Mouse (Mus musculus) liver, embryonic 12.5 days (tissue): ENCODE measurements at regions not wholly inside any gene's neighbourhood (a gene's known extent, or its start where the extent isn't known, plus 50 kb on each side); places are given as distances from the start of the nearest gene placed in this dataset.

Experiments used
- ATAC-seq: fragments of 200-750 bp; cut with Nextera tagmentation; 2 replicates; pipeline ENCODE4 v1.8.0; 2017; ENCODE audit warnings: moderate number of reproducible peaks, mild to moderate bottlenecking, moderate library complexity
- H3K27ac ChIP-seq: fragments of 300-500 bp; sonication (generic); 2 replicates; pipeline ENCODE4 v1.5.1; 2016; ENCODE audit warnings: mild to moderate bottlenecking
- H3K27me3 ChIP-seq: fragments of 300-500 bp; sonication (generic); replicated peaks from 2 replicates; pipeline ENCODE4 v1.6.1; 2016; ENCODE audit warnings: mild to moderate bottlenecking, moderate library complexity
- H3K36me3 ChIP-seq: fragments of 300-500 bp; sonication (generic); 2 replicates; pipeline ENCODE4 v1.6.1; 2016; ENCODE audit warnings: mild to moderate bottlenecking, moderate library complexity
- H3K4me1 ChIP-seq: fragments of 300-500 bp; sonication (generic); 2 replicates; pipeline ENCODE4 v1.6.1; 2016
- H3K4me2 ChIP-seq: fragments of 300-500 bp; sonication (generic); 2 replicates; pipeline ENCODE4 v1.6.1; 2016; ENCODE audit warnings: mild to moderate bottlenecking, moderate library complexity
- H3K4me3 ChIP-seq: fragments of 300-500 bp; sonication (generic); 2 replicates; pipeline ENCODE4 v1.5.1; 2016; ENCODE audit warnings: mild to moderate bottlenecking, moderate library complexity
- H3K9ac ChIP-seq: fragments of 300-500 bp; sonication (generic); 2 replicates; pipeline ENCODE4 v1.6.1; 2016; ENCODE audit warnings: mild to moderate bottlenecking, moderate library complexity
- H3K9me3 ChIP-seq: fragments of 300-500 bp; sonication (generic); replicated peaks from 2 replicates; pipeline ENCODE4 v1.6.1; 2016; ENCODE audit warnings: mild to moderate bottlenecking, moderate library complexity
- WGBS: fragments of 180-500 bp; shearing (Covaris S2); methylation state at CpG from one replicate; pipeline ENCODE4 v1.1.7; 2016; ENCODE audit not compliant: insufficient replicate concordance; 5-methylcytosine and 5-hydroxymethylcytosine counted together

DNA sequence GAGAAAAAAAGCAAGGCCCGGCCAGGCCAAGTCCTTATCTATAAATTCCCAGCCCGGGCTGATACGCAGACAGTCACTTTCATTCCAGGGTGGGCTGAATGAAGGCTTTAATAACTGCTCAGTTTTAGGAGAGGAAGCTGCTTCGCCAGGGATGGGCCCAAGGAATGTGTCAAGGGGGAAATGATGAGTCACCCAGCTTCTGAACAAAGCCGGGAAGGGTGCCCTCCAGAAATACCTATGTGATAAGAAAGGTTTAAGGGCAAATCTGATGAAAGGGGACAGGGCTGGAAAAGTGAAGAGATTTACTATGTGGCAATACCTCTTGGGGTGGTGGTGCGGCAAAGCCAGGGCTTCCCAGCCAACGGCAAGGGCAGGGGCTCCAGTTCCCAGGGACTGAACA is 145.6 kb downstream of the Samd5 start:
- H3K36me3 ChIP-seq = no peaks in the 10 kb centered on the region
- H3K4me1 ChIP-seq = no peaks in the 10 kb centered on the region
- 20% methylated on average over 7 of the region's 7 CpGs for WGBS
- ATAC-seq = no peak
- H3K4me3 ChIP-seq = no peak overlapping the region
- H3K4me2 ChIP-seq = no peak overlapping the region
- H3K27ac ChIP-seq = no peak overlapping the region
- no peaks in the 10 kb centered on the region for H3K9me3 ChIP-seq
- no peaks in the 10 kb centered on the region for H3K27me3 ChIP-seq
- no peak overlapping the region for H3K9ac ChIP-seq

DNA sequence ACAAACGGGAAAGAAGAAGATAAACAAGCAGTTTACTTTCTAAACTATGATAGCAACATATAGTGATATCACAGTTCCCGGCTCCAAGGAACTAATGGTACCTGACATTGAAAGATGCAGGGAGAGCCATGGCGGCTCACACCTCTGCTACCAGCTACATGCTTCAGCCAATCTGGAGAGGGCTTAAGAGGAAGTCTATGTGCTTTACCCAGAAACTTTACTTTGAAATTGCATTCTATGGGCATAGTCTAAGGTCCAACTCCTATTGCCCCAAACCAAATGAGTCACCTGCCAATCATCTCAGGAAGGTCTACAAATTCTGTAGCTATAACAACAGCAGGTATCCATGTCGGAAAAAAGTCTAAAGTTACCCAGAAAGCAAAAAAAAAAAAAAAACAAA is 146.9 kb downstream of the Samd5 start:
- ATAC-seq = no peak
- H3K9me3 ChIP-seq = no peaks in the 10 kb centered on the region
- H3K27me3 ChIP-seq = no peaks in the 10 kb centered on the region
- 60% methylated on average over 4 of the region's 4 CpGs for WGBS
- no peak overlapping the region for H3K4me2 ChIP-seq
- H3K4me1 ChIP-seq = no peaks in the 10 kb centered on the region
- H3K27ac ChIP-seq = no peak overlapping the region
- no peaks in the 10 kb centered on the region for H3K36me3 ChIP-seq
- H3K9ac ChIP-seq = no peak overlapping the region
- H3K4me3 ChIP-seq = no peak overlapping the region

DNA sequence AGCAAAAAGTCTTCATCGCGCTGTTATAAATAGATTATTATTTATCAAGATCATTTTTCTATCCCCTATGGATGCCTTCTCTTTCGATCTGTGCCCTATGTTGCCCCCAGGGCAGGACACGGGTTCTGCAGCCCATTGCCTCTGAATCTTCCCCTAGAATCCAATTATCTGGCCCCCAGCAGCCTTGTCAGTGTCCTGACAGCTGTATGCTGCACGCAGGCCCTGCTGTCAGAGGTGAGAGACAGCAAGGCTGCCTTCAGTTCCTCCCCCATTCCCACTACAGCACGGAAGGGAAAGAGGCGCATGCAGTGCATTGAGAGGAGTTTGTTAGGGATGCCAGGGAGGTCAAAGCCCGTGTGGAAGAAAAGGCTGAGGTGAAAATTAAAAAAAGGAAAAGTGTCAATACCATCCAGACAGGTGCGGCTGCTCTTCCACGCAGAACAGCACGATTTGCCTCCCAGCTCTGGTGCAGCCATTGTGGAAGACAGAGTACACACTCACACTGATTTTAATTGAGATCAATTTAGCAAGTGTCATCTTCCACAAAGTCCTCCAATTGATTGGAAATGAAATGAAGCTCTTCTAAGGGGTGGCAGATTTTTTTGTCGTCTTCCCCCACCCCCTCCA is 165.1 kb downstream of the Samd5 start:
- no peak overlapping the region for H3K27ac ChIP-seq
- WGBS = 50% methylated on average over 12 of the region's 12 CpGs
- H3K36me3 ChIP-seq = no peaks in the 10 kb centered on the region
- H3K9ac ChIP-seq = no peak overlapping the region
- no peaks in the 10 kb centered on the region for H3K9me3 ChIP-seq
- ATAC-seq = no peak
- no peaks in the 10 kb centered on the region for H3K27me3 ChIP-seq
- H3K4me1 ChIP-seq = no peaks in the 10 kb centered on the region
- no peak overlapping the region for H3K4me3 ChIP-seq
- H3K4me2 ChIP-seq = no peak overlapping the region

DNA sequence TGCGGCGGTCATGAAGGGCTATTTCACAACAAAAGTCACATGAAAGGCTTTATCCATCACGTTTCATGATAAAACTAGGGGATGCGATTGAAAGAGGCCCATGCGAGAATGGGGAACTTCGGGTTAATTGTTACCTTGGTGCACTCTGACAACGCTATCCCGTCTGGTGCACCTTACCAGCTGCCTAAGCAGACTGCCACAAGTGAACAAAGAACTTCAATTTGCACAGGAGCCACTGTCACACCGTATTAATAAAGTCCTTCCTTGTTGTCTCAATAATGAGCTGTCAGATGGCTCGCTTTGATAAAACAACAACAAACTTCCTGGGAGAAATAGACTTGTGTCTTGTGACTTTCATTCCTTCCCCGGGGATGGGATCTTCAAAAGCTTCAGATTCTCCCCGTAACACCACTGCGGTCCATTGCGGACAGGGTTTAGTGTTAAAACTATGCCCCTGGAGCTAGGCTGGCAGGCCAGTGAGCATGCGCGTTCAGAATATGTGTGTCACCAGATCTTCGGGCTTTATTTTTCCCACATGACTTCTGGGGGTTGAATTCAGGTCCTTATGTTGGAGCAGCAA is 165.8 kb downstream of the Samd5 start:
- ATAC-seq = no peak
- H3K4me3 ChIP-seq = no peak overlapping the region
- no peaks in the 10 kb centered on the region for H3K36me3 ChIP-seq
- H3K9me3 ChIP-seq = no peaks in the 10 kb centered on the region
- WGBS = 66% methylated on average over 17 of the region's 17 CpGs
- H3K27me3 ChIP-seq = no peaks in the 10 kb centered on the region
- no peak overlapping the region for H3K9ac ChIP-seq
- no peak overlapping the region for H3K27ac ChIP-seq
- no peak overlapping the region for H3K4me2 ChIP-seq
- no peaks in the 10 kb centered on the region for H3K4me1 ChIP-seq

DNA sequence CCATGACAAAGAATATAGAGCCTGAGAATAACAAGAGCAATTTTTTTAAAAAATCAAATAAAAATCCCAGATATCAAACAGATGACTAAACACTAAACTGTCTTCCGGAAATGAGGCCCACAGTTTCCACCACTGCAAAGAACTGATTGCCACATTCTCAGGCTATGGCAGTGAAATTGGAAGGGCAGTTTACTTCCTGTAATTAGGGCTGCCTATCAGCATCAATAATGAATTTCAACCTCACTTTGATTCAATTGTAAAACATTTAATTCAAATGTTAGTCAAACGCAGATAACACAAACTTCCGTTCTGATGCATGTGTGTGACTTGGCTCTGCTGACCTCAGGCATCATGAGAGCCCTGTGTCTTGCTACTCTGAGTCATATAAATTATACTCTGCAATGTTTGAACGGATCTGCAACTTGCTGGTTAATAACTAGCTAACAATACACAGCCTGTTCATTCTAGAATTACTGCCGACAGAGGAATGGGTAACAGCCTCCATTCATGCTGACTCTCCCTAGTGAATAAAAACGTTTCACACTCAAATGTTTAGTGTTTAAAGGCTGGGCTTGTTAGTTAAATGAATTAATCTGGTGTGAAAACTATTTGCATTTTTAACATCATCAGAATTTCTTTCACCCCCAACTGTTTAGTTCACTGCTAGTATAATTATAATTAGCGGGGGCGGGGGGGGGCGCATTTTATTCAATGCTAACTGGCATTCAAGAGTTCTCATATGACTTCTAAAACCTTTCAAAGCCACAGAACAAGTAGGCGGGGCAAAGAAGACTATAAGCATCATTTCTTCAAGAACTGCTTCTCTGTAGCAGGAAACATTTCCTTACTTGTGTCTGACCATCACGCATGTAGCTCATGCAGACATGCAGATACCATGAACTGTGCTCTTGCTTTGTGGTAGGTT is 171.2 kb downstream of the Samd5 start:
- no peak for ATAC-seq
- 58% methylated on average over 11 of the region's 11 CpGs for WGBS

DNA sequence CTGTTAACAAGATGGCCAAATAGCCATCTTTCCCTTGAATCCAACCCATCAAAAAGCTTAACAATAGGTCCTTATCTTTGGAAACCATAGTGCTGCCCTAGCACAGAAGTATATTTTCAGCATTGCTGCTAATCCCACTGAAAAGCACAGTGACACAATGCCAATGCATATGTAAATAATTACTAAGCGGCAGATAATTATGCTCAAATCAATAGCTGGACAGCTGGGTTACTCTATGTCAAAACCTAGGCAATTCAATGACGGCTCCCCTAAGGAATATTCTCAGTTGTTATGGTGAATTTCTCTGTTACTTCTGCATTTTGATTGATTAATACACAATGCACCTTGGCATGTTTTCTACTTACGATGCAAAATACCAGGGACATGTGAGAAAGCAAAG is 176.5 kb downstream of the Samd5 start:
- H3K4me3 ChIP-seq = no peak overlapping the region
- no peak overlapping the region for H3K4me2 ChIP-seq
- no peaks in the 10 kb centered on the region for H3K4me1 ChIP-seq
- H3K9ac ChIP-seq = no peak overlapping the region
- no peak for ATAC-seq
- no peaks in the 10 kb centered on the region for H3K36me3 ChIP-seq
- H3K9me3 ChIP-seq = no peaks in the 10 kb centered on the region
- H3K27ac ChIP-seq = no peak overlapping the region
- 72% methylated on average over 3 of the region's 3 CpGs for WGBS
- no peaks in the 10 kb centered on the region for H3K27me3 ChIP-seq

More for the DNA sequence above, 171.2 kb downstream of the Samd5 start:
- Histone ChIP-seq H3K9me3 (no peaks in the 10 kb centered on the region), H3K36me3 (no peaks in the 10 kb centered on the region), H3K4me2 (no peak overlapping the region), H3K27ac (no peak overlapping the region), H3K4me1 (no peaks in the 10 kb centered on the region), H3K9ac (no peak overlapping the region), H3K27me3 (no peaks in the 10 kb centered on the region), H3K4me3 (no peak overlapping the region)

DNA sequence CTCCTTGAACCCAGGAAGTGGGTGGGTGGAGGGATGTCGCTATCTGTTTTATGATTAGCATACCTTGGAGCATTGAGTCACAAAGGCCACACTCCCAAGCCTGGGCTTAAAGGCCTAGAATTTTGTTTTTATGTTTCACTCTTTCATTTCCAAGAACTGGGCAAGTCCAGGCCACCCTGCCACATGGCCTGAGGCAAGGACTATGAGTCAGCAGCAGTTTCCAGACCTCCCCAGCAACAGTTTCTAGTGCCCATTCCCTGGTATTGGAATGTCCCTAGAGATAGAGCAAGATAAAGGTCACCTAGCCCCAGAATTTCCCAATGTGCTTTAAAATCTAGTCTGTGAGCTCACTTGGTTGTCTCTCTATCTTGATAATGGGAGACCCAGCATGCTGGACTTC is 178.0 kb downstream of the Samd5 start:
- H3K4me1 ChIP-seq = no peaks in the 10 kb centered on the region
- no peak overlapping the region for H3K4me3 ChIP-seq

DNA sequence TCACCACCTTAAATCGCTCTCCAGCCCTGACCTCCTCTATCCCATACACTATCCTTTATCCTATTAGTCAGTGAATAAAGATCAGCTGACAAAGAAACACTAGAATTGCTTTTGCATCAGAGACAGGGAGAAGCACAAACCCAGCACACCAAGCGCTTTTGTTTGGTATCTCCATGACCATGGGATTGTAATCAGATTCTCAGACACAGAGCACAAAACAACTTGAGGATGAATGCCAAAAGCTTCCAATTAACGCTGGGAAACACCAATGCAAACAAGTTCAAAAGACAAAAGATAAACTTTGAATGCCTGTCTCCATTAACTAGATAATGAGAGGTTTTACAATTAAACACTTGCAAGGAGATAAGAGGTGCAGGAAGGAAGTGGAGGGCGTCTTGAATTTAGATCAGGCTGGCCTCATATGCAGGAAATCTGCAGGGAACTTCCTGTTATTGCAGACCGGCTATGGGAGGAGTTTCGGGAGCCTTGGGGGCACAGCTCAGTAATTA is 179.8 kb downstream of the Samd5 start:
- WGBS = 14% methylated on average over 6 of the region's 6 CpGs
- ATAC-seq = no peak
- Histone ChIP-seq H3K27ac (no peak overlapping the region), H3K4me1 (no peaks in the 10 kb centered on the region), H3K4me3 (no peak overlapping the region), H3K9me3 (no peaks in the 10 kb centered on the region), H3K9ac (no peak overlapping the region), H3K36me3 (no peaks in the 10 kb centered on the region), H3K4me2 (no peak overlapping the region), H3K27me3 (no peaks in the 10 kb centered on the region)

More for the DNA sequence above, 178.0 kb downstream of the Samd5 start:
- Histone ChIP-seq H3K9me3 (no peaks in the 10 kb centered on the region), H3K4me2 (no peak overlapping the region), H3K36me3 (no peaks in the 10 kb centered on the region), H3K9ac (no peak overlapping the region), H3K27ac (no peak overlapping the region), H3K27me3 (no peaks in the 10 kb centered on the region)
- 71% methylated on average over 1 of the region's 1 CpGs for WGBS
- no peak for ATAC-seq

DNA sequence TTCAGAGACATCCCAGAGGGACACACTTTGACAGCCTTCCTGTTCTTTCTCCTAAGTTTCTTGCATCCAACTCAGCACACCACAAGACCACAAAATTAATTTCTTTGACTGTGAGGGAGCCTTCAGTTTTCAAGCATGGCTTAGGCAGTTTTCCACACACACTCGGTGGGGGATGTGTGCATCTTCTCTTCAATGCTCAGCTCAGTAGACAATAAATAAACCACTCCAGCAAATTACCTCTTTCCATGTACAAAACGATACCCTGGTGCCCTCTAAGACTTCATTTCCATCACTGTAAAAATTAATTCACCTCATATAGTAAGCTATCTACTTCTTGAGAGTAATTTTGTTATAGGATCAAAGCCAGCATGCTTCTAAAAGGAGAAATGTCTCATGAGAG is 184.6 kb downstream of the Samd5 start:
- Histone ChIP-seq H3K4me1 (no peaks in the 10 kb centered on the region), H3K27ac (no peak overlapping the region), H3K9ac (no peak overlapping the region), H3K4me3 (no peak overlapping the region), H3K4me2 (no peak overlapping the region), H3K27me3 (no peaks in the 10 kb centered on the region), H3K9me3 (no peaks in the 10 kb centered on the region), H3K36me3 (no peaks in the 10 kb centered on the region)
- ATAC-seq = no peak
- 57% methylated on average over 2 of the region's 2 CpGs for WGBS

DNA sequence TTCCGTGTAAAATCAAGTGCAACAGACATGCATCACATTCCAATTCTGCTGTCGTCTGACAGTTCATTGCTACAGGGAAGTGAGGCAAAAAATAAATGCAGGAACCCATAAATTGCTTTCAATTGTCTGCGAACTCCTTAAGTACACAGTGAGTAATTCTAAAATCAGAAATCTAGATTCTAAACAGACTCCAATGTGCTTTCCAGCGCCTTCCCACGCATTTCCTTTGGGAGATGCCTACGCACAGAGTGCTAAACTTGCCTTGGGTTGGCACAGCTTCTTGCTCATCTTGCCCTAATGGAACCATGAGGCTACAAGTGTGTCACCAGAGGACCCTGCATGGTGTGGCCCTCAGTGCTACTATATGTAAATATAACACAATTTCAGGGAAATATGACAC is 212.6 kb downstream of the Samd5 start:
- H3K4me2 ChIP-seq = no peak overlapping the region

DNA sequence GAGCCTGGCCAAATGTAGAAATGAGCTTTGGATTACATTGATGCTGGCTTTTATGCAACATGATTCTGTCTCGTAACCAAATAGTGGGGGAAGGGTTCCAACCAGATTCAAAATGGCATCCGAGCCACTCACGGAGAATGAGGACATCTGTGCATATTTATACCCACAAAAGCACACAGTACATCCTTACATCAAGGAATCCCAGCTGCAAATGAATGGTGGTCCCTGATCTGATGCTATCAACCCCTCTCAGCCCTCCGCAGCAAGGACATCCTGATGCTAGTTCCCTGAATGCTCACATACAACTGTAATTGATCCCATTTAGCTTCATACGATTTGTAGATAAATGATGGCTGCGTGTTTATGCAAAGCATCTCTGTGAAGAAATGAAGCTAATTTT is 215.9 kb downstream of the Samd5 start:
- H3K9ac ChIP-seq = no peak overlapping the region
- H3K4me3 ChIP-seq = no peak overlapping the region
- H3K36me3 ChIP-seq = no peaks in the 10 kb centered on the region
- WGBS = 72% methylated on average over 6 of the region's 6 CpGs
- H3K27me3 ChIP-seq = no peaks in the 10 kb centered on the region
- no peaks in the 10 kb centered on the region for H3K9me3 ChIP-seq
- no peak overlapping the region for H3K27ac ChIP-seq
- no peaks in the 10 kb centered on the region for H3K4me1 ChIP-seq
- no peak for ATAC-seq
- H3K4me2 ChIP-seq = no peak overlapping the region

More for the DNA sequence above, 212.6 kb downstream of the Samd5 start:
- no peaks in the 10 kb centered on the region for H3K4me1 ChIP-seq
- ATAC-seq = no peak
- H3K9ac ChIP-seq = no peak overlapping the region
- 60% methylated on average over 6 of the region's 6 CpGs for WGBS
- H3K27ac ChIP-seq = no peak overlapping the region
- H3K9me3 ChIP-seq = no peaks in the 10 kb centered on the region
- no peaks in the 10 kb centered on the region for H3K27me3 ChIP-seq
- no peaks in the 10 kb centered on the region for H3K36me3 ChIP-seq
- no peak overlapping the region for H3K4me3 ChIP-seq

DNA sequence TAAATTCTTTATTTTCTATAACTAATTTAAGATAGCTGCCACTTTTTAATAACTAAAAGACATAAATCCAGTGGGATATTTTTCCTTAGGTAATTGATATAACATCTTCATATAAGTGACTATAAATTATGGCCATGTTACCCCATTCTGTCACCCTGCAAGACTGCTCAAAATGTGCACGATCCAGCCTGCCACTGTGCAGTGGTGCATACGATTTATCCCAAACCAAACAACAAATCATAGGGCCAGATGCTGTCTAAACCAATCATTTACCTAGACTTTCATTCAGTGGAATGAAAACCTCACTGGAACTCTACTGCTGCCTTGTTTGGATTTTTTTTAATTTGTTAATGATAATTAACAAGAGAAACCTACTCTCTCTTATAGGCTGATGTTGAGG is 216.5 kb downstream of the Samd5 start:
- H3K9ac ChIP-seq = no peak overlapping the region
- no peak overlapping the region for H3K4me2 ChIP-seq
- H3K4me3 ChIP-seq = no peak overlapping the region
- no peaks in the 10 kb centered on the region for H3K36me3 ChIP-seq
- no peaks in the 10 kb centered on the region for H3K27me3 ChIP-seq
- H3K9me3 ChIP-seq = no peaks in the 10 kb centered on the region
- whole genome bisulfite sequencing = 71% methylated on average over 2 of the region's 2 CpGs
- no peak for ATAC-seq
- H3K27ac ChIP-seq = no peak overlapping the region
- H3K4me1 ChIP-seq = no peaks in the 10 kb centered on the region
